Mouse (Mus musculus): ENCODE measurements around the gene Zfp697. TPM values are rescaled to one million over a fixed set of nuclear protein-coding genes. Genes with fewer than 3 reads are reported as not detected.

Zfp697 gene
- polyA plus RNA-seq, 1 experiment from 2014 or later = 12.1 TPM

GRCm38 (mm10) chr3:98418991-98419785 is 36.9 kb downstream of the Zfp697 start:
- Histone ChIP-seq H3K4me2 (no peak overlapping the region), H3K36me3 (ENCODE audit: control insufficient read depth, insufficient read depth, low read length) (no peaks in the 10 kb centered on the region), H3K4me3 (ENCODE audit: low read depth, low read length) (no peak overlapping the region), H3K27me3 (ENCODE audit: control insufficient read depth, insufficient read depth, low read length) (no peaks in the 10 kb centered on the region), H3K9ac (ENCODE audit: low read depth, low read length) (no peak overlapping the region), H3K9me3 (replicated peaks; ENCODE audit: control insufficient read depth, low read length) (no peaks in the 10 kb centered on the region), H3K27ac (ENCODE audit: low read depth, low read length) (no peak overlapping the region), H3K4me1 (ENCODE audit: control insufficient read depth, insufficient read depth, low read length) (peaks cover 51% of the 10 kb centered on the region)
- ATAC-seq (replicated peaks; ENCODE audit: insufficient number of reproducible peaks, low FRiP score, low TSS enrichment) = no peak
- 64% methylated on average over 6 of the region's 6 CpGs for WGBS (ENCODE audit: insufficient replicate concordance)

GRCm38 (mm10) chr3:98419786-98420070 is 37.5 kb downstream of the Zfp697 start:
- peaks cover 45% of the 10 kb centered on the region for H3K4me1 ChIP-seq (ENCODE audit: control insufficient read depth, insufficient read depth, low read length)
- no peaks in the 10 kb centered on the region for H3K9me3 ChIP-seq (replicated peaks; ENCODE audit: control insufficient read depth, low read length)
- no peak overlapping the region for H3K27ac ChIP-seq (ENCODE audit: low read depth, low read length)
- no peaks in the 10 kb centered on the region for H3K36me3 ChIP-seq (ENCODE audit: control insufficient read depth, insufficient read depth, low read length)
- no peaks in the 10 kb centered on the region for H3K27me3 ChIP-seq (ENCODE audit: control insufficient read depth, insufficient read depth, low read length)
- H3K4me2 ChIP-seq = no peak overlapping the region
- no peak for ATAC-seq (replicated peaks; ENCODE audit: insufficient number of reproducible peaks, low FRiP score, low TSS enrichment)
- WGBS (ENCODE audit: insufficient replicate concordance) = 38% methylated on average over 4 of the region's 4 CpGs
- no peak overlapping the region for H3K4me3 ChIP-seq (ENCODE audit: low read depth, low read length)
- no peak overlapping the region for H3K9ac ChIP-seq (ENCODE audit: low read depth, low read length)

- 73% methylated on average over 4 of the region's 4 CpGs for WGBS (ENCODE audit: insufficient replicate concordance)
- Histone ChIP-seq H3K4me2 (no peak overlapping the region), H3K9ac (ENCODE audit: low read depth, low read length) (no peak overlapping the region), H3K9me3 (replicated peaks; ENCODE audit: control insufficient read depth, low read length) (no peaks in the 10 kb centered on the region), H3K36me3 (ENCODE audit: control insufficient read depth, insufficient read depth, low read length) (0 out of 2 replicates have a peak, but pooled peaks cover 3% of the 10 kb centered on the region), H3K27ac (ENCODE audit: low read depth, low read length) (no peak overlapping the region), H3K4me3 (ENCODE audit: low read depth, low read length) (no peak overlapping the region), H3K4me1 (ENCODE audit: control insufficient read depth, insufficient read depth, low read length) (peaks cover 20% of the 10 kb centered on the region), H3K27me3 (ENCODE audit: control insufficient read depth, insufficient read depth, low read length) (no peaks in the 10 kb centered on the region)
- ATAC-seq (replicated peaks; ENCODE audit: insufficient number of reproducible peaks, low FRiP score, low TSS enrichment) = no peak
These were observed 40.7 kb downstream of the Zfp697 start for GRCm38 (mm10) chr3:98422926-98423325.

- H3K4me2 ChIP-seq = peak overlapping the region; percentile 98
- H3K27me3 ChIP-seq (ENCODE audit: control insufficient read depth, insufficient read depth, low read length) = no peaks in the 10 kb centered on the region
- no peak overlapping the region for H3K27ac ChIP-seq (ENCODE audit: low read depth, low read length)
- H3K4me3 ChIP-seq (ENCODE audit: low read depth, low read length) = peak overlapping the region; percentile 62
- 0 out of 2 replicates have a peak, but pooled peaks cover 3% of the 10 kb centered on the region for H3K36me3 ChIP-seq (ENCODE audit: control insufficient read depth, insufficient read depth, low read length)
- WGBS (ENCODE audit: insufficient replicate concordance) = 39% methylated on average over 5 of the region's 5 CpGs
- H3K9ac ChIP-seq (ENCODE audit: low read depth, low read length) = peak overlapping the region; percentile 71
- no peaks in the 10 kb centered on the region for H3K9me3 ChIP-seq (replicated peaks; ENCODE audit: control insufficient read depth, low read length)
- H3K4me1 ChIP-seq (ENCODE audit: control insufficient read depth, insufficient read depth, low read length) = peaks cover 13% of the 10 kb centered on the region
- no peak for ATAC-seq (replicated peaks; ENCODE audit: insufficient number of reproducible peaks, low FRiP score, low TSS enrichment)
These were observed 44.5 kb downstream of the Zfp697 start for GRCm38 (mm10) chr3:98426749-98427148.

- WGBS (ENCODE audit: insufficient replicate concordance) = 2% methylated on average over 23 of the region's 23 CpGs
- no peak; the same call in 1 of the 2 replicates for ATAC-seq (replicated peaks; ENCODE audit: insufficient number of reproducible peaks, low FRiP score, low TSS enrichment)
These were observed 45.0 kb downstream of the Zfp697 start for GRCm38 (mm10) chr3:98427260-98427599.

GRCm38 (mm10) chr3:98427600-98428448 is 45.6 kb downstream of the Zfp697 start:
- no peaks in the 10 kb centered on the region for H3K27me3 ChIP-seq (ENCODE audit: control insufficient read depth, insufficient read depth, low read length)
- H3K36me3 ChIP-seq (ENCODE audit: control insufficient read depth, insufficient read depth, low read length) = 0 out of 2 replicates have a peak, but pooled peaks cover 3% of the 10 kb centered on the region
- peak overlapping the region; percentile 98 for H3K4me2 ChIP-seq
- ATAC-seq (replicated peaks; ENCODE audit: insufficient number of reproducible peaks, low FRiP score, low TSS enrichment) = peak; percentile 90
- peak overlapping the region; percentile 71 for H3K9ac ChIP-seq (ENCODE audit: low read depth, low read length)
- H3K4me1 ChIP-seq (ENCODE audit: control insufficient read depth, insufficient read depth, low read length) = peaks cover 13% of the 10 kb centered on the region
- H3K27ac ChIP-seq (ENCODE audit: low read depth, low read length) = no peak overlapping the region
- under 1% methylated on average over 103 of the region's 110 CpGs for WGBS (ENCODE audit: insufficient replicate concordance)
- H3K9me3 ChIP-seq (replicated peaks; ENCODE audit: control insufficient read depth, low read length) = no peaks in the 10 kb centered on the region
- peak overlapping the region; percentile 62 for H3K4me3 ChIP-seq (ENCODE audit: low read depth, low read length)

More at GRCm38 (mm10) chr3:98427260-98427599, 45.0 kb downstream of the Zfp697 start:
- Histone ChIP-seq H3K36me3 (ENCODE audit: control insufficient read depth, insufficient read depth, low read length) (0 out of 2 replicates have a peak, but pooled peaks cover 3% of the 10 kb centered on the region), H3K9me3 (replicated peaks; ENCODE audit: control insufficient read depth, low read length) (no peaks in the 10 kb centered on the region), H3K4me1 (ENCODE audit: control insufficient read depth, insufficient read depth, low read length) (peaks cover 13% of the 10 kb centered on the region), H3K27ac (ENCODE audit: low read depth, low read length) (no peak overlapping the region), H3K27me3 (ENCODE audit: control insufficient read depth, insufficient read depth, low read length) (no peaks in the 10 kb centered on the region), H3K4me3 (ENCODE audit: low read depth, low read length) (peak overlapping the region; percentile 62), H3K9ac (ENCODE audit: low read depth, low read length) (peak overlapping the region; percentile 71), H3K4me2 (peak overlapping the region; percentile 98)

GRCm38 (mm10) chr3:98428449-98428775 is 46.2 kb downstream of the Zfp697 start:
- WGBS (ENCODE audit: insufficient replicate concordance) = 6% methylated on average over 17 of the region's 17 CpGs
- Histone ChIP-seq H3K36me3 (ENCODE audit: control insufficient read depth, insufficient read depth, low read length) (0 out of 2 replicates have a peak, but pooled peaks cover 3% of the 10 kb centered on the region), H3K4me1 (ENCODE audit: control insufficient read depth, insufficient read depth, low read length) (peaks cover 13% of the 10 kb centered on the region), H3K27ac (ENCODE audit: low read depth, low read length) (no peak overlapping the region), H3K9ac (ENCODE audit: low read depth, low read length) (peak overlapping the region; percentile 71), H3K9me3 (replicated peaks; ENCODE audit: control insufficient read depth, low read length) (no peaks in the 10 kb centered on the region), H3K4me2 (peak overlapping the region; percentile 98), H3K4me3 (ENCODE audit: low read depth, low read length) (peak overlapping the region; percentile 62), H3K27me3 (ENCODE audit: control insufficient read depth, insufficient read depth, low read length) (no peaks in the 10 kb centered on the region)
- ATAC-seq (replicated peaks; ENCODE audit: insufficient number of reproducible peaks, low FRiP score, low TSS enrichment) = no peak; the same call in 1 of the 2 replicates

GRCm38 (mm10) chr3:98428928-98429525 is 46.8 kb downstream of the Zfp697 start:
- Histone ChIP-seq H3K27ac (ENCODE audit: low read depth, low read length) (no peak overlapping the region), H3K9ac (ENCODE audit: low read depth, low read length) (no peak overlapping the region), H3K4me2 (peak overlapping the region; percentile 98), H3K27me3 (ENCODE audit: control insufficient read depth, insufficient read depth, low read length) (no peaks in the 10 kb centered on the region), H3K4me3 (ENCODE audit: low read depth, low read length) (no peak overlapping the region), H3K4me1 (ENCODE audit: control insufficient read depth, insufficient read depth, low read length) (peaks cover 13% of the 10 kb centered on the region), H3K36me3 (ENCODE audit: control insufficient read depth, insufficient read depth, low read length) (0 out of 2 replicates have a peak, but pooled peaks cover 3% of the 10 kb centered on the region), H3K9me3 (replicated peaks; ENCODE audit: control insufficient read depth, low read length) (no peaks in the 10 kb centered on the region)
- WGBS (ENCODE audit: insufficient replicate concordance) = 17% methylated on average over 8 of the region's 8 CpGs
- ATAC-seq (replicated peaks; ENCODE audit: insufficient number of reproducible peaks, low FRiP score, low TSS enrichment) = no peak
